Mouse (Mus musculus) intestine, embryonic 14.5 days (tissue): ENCODE data around the gene Naaladl2. TPM values are rescaled to one million over a fixed set of nuclear protein-coding genes. Genes with fewer than 3 reads are reported as not detected.

Experiments used
- ATAC-seq: fragments of 200-750 bp; cut with Nextera tagmentation; replicated peaks from 2 replicates; pipeline ENCODE4 v1.8.0; 2017; ENCODE audit warnings: low read depth, moderate number of reproducible peaks, moderate TSS enrichment, moderate library complexity; ENCODE audit not compliant: low FRiP score, low TSS enrichment
- DNase-seq: peaks from one replicate; pipeline ENCODE4 v3.0.0-alpha.2; 2018; ENCODE audit warnings: low spot score
- H3K27ac ChIP-seq: fragments of 300-500 bp; sonication (generic); 2 replicates; pipeline ENCODE4 v1.5.1; 2014; ENCODE audit warnings: low read depth, mild to moderate bottlenecking, control low read depth
- H3K27me3 ChIP-seq: fragments of 300-500 bp; sonication (generic); replicated peaks from 2 replicates; pipeline ENCODE4 v1.6.1; 2014; ENCODE audit warnings: low read length, control low read depth; ENCODE audit not compliant: control insufficient read depth, insufficient read depth
- H3K36me3 ChIP-seq: fragments of 300-500 bp; sonication (generic); 2 replicates; pipeline ENCODE4 v1.6.1; 2014; ENCODE audit warnings: low read length, control low read depth; ENCODE audit not compliant: control insufficient read depth, insufficient read depth
- H3K4me1 ChIP-seq: fragments of 300-500 bp; sonication (generic); replicated peaks from 2 replicates; pipeline ENCODE4 v1.6.1; 2014; ENCODE audit warnings: low read length, control low read depth, mixed read lengths; ENCODE audit not compliant: control insufficient read depth, insufficient read depth
- H3K4me2 ChIP-seq: fragments of 300-500 bp; sonication (generic); 2 replicates; pipeline ENCODE4 v1.6.1; 2014; ENCODE audit warnings: low read length
- H3K4me3 ChIP-seq: fragments of 300-500 bp; sonication (generic); 2 replicates; pipeline ENCODE4 v1.5.1; 2014; ENCODE audit warnings: low read depth, low read length, control low read depth, mixed read lengths
- H3K9ac ChIP-seq: fragments of 300-500 bp; sonication (generic); 2 replicates; pipeline ENCODE4 v1.6.1; 2014; ENCODE audit warnings: mild to moderate bottlenecking, low read length
- H3K9me3 ChIP-seq: fragments of 300-500 bp; sonication (generic); 2 replicates; pipeline ENCODE4 v1.6.1; 2016; ENCODE audit warnings: low read length, control low read depth; ENCODE audit not compliant: control insufficient read depth
- WGBS: fragments of 180-500 bp; shearing (Covaris S2); extraction: QIAGEN DNeasy Blood & Tissue Kit; methylation state at CpG from one replicate; pipeline ENCODE4 v1.1.7; 2014; 5-methylcytosine and 5-hydroxymethylcytosine counted together
- polyA plus RNA-seq: library from polyadenylated mRNA; unstranded; fragments of >200 nt; fragmentation: Nextera tagmentation; extraction: Ambion mirVana; gene quantifications from 2 replicates; pipeline ENCODE4 v1.2.1, GENCODE M21; 2014

Gene Naaladl2
- polyA plus RNA-seq, 1 experiment from 2014 or later: 2.5 TPM

DNA sequence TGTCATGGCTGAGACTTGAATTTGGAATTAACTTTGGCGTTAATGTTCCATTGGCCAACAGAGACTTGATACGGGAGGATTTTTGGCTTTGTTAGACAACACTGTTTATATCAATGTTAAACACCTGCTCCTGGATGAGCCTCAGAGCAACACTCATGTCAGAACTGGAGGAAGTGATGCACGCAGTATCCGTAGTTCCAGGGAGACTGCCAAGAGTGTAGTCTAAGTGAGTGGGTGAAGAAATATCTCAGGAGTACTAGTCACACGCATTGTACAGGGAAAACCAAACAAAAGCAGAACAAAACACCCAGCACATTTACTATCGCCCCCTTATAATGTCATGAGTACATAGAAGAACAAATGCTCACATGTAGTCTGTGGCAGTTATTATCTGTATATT, 703.4 kb downstream of the Naaladl2 start:
- H3K27ac ChIP-seq: no peak overlapping the region
- DNase-seq (no peak), ATAC-seq (no peak)
- H3K36me3 ChIP-seq: no peaks in the 10 kb centered on the region
- no peaks in the 10 kb centered on the region for H3K9me3 ChIP-seq
- 74% methylated on average over 6 of the region's 6 CpGs for WGBS
- no peak overlapping the region for H3K4me2 ChIP-seq
- no peak overlapping the region for H3K9ac ChIP-seq
- H3K4me3 ChIP-seq: no peak overlapping the region
- H3K27me3 ChIP-seq: no peaks in the 10 kb centered on the region
- no peaks in the 10 kb centered on the region for H3K4me1 ChIP-seq

DNA sequence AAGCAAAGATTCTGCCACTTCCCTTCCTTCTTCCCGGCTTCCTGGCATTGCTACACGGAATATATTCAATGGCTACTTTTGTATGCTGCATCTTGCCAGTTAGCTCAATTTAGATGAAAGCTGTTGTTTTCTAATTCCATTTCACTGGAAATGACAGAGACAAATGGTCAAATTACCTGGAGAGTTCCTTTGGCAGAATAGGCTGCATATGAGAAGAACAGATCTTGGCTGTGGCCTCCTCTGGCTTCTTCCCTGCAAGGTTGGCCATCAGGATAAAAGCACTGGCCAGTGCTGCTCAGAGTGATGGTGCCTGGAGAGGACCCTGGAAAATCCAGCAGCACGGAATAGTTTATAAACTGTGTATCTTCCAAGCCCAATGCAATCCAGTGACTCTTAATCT, 711.3 kb downstream of the Naaladl2 start:
- Histone ChIP-seq H3K27ac (no peak overlapping the region), H3K36me3 (no peaks in the 10 kb centered on the region), H3K4me3 (no peak overlapping the region), H3K4me2 (no peak overlapping the region), H3K27me3 (no peaks in the 10 kb centered on the region), H3K9ac (no peak overlapping the region), H3K4me1 (no peaks in the 10 kb centered on the region), H3K9me3 (no peaks in the 10 kb centered on the region)
- ATAC-seq: no peak
- 79% methylated on average over 3 of the region's 3 CpGs for WGBS
- DNase-seq: no peak

- DNase-seq: no peak
- Histone ChIP-seq H3K4me3 (no peak overlapping the region), H3K4me1 (no peaks in the 10 kb centered on the region), H3K27ac (no peak overlapping the region), H3K9me3 (no peaks in the 10 kb centered on the region), H3K4me2 (no peak overlapping the region), H3K9ac (no peak overlapping the region), H3K27me3 (no peaks in the 10 kb centered on the region), H3K36me3 (no peaks in the 10 kb centered on the region)
- no peak for ATAC-seq
Observed at GRCm38 (mm10) chr3:24391737-24392136, 752.3 kb downstream of the Naaladl2 start.

GRCm38 (mm10) chr3:24391311-24391710, 752.8 kb downstream of the Naaladl2 start:
- WGBS: 62% methylated on average over 1 of the region's 1 CpGs
- H3K9ac ChIP-seq: no peak overlapping the region
- H3K9me3 ChIP-seq: no peaks in the 10 kb centered on the region
- ATAC-seq (no peak), DNase-seq (no peak)
- no peaks in the 10 kb centered on the region for H3K4me1 ChIP-seq
- H3K27me3 ChIP-seq: no peaks in the 10 kb centered on the region
- no peak overlapping the region for H3K4me2 ChIP-seq
- no peak overlapping the region for H3K4me3 ChIP-seq
- no peaks in the 10 kb centered on the region for H3K36me3 ChIP-seq
- no peak overlapping the region for H3K27ac ChIP-seq

DNA sequence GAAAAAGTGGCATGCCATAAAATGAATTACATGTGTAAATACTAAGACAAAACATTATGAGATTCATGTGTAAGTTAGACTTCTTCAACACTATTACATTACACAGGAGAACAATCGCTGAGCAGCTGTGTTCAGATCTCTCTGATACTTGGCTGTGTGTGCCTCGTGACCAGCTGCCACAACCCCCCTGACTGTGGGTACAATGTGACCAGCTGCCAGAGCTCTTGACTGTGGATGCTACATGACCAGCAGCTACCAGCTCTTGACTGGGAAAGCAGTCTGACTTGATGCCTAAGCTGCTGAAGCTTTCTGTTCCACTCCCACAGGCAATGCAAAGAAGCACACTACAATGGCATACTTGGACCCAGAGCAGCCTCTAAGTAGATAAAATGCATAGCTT, 789.1 kb downstream of the Naaladl2 start:
- Histone ChIP-seq H3K4me3 (no peak overlapping the region), H3K9ac (no peak overlapping the region), H3K4me2 (no peak overlapping the region), H3K27ac (no peak overlapping the region), H3K9me3 (no peaks in the 10 kb centered on the region), H3K4me1 (no peaks in the 10 kb centered on the region), H3K36me3 (no peaks in the 10 kb centered on the region), H3K27me3 (no peaks in the 10 kb centered on the region)
- WGBS: 71% methylated on average over 2 of the region's 2 CpGs
- ATAC-seq (no peak), DNase-seq (no peak)

DNA sequence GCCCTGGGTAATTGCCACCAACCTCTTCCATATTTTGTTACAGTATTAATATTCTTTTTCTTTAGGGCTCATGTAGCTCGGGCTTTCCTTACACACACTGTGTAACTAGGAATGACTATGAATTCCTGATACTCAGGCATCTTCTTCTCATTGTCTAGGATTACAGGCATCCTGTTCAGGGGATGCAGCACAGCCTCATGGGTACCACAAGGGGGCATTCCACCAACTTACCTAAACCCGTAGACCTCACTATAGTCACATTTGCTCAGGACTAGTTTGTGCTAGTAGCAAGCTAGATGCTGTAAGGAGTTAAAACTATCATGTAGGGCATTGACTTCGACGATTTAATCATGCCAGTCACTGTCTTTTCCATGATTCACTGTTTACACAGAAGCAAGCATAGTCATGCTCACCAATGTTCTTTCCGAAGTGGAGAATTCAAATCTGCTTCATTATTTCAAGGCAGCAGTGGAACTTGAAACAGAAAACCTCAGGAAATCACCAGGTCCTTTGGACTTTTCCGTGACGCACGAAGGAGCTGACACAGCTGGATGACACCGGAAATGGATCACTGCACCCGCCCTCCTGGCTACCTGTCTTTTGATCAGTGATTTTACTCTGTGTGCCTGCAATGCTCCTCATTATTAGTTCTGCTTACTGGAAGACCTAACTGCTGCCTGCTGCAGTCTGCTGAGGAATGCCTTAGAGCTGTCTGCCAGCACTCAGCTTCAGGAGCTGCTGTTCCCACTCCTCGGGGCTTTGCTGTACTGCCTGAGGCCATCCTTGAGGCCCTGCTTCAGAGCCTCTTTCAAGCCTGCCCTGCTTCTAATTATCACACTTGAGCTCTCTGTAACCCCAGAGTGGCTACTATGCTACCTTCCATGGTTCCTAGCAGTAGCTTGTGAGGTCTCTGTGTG, 822.3 kb downstream of the Naaladl2 start:
- ATAC-seq: no peak
- H3K27me3 ChIP-seq: no peaks in the 10 kb centered on the region
- H3K27ac ChIP-seq: no peak overlapping the region
- no peaks in the 10 kb centered on the region for H3K36me3 ChIP-seq
- 0 out of 2 replicates have a peak, but pooled peaks cover 3% of the 10 kb centered on the region for H3K4me1 ChIP-seq
- no peak for DNase-seq
- no peak overlapping the region for H3K4me2 ChIP-seq
- 81% methylated on average over 11 of the region's 11 CpGs for WGBS
- H3K9ac ChIP-seq: no peak overlapping the region
- no peak overlapping the region for H3K4me3 ChIP-seq
- H3K9me3 ChIP-seq: no peaks in the 10 kb centered on the region

- Histone ChIP-seq H3K9ac (no peak overlapping the region), H3K27me3 (no peaks in the 10 kb centered on the region), H3K9me3 (no peaks in the 10 kb centered on the region), H3K4me3 (no peak overlapping the region), H3K4me1 (no peaks in the 10 kb centered on the region), H3K27ac (no peak overlapping the region), H3K36me3 (no peaks in the 10 kb centered on the region), H3K4me2 (no peak overlapping the region)
- WGBS: 58% methylated on average over 4 of the region's 4 CpGs
- DNase-seq (no peak), ATAC-seq (no peak)
Observed at GRCm38 (mm10) chr3:24314658-24315297, 829.3 kb downstream of the Naaladl2 start.

DNA sequence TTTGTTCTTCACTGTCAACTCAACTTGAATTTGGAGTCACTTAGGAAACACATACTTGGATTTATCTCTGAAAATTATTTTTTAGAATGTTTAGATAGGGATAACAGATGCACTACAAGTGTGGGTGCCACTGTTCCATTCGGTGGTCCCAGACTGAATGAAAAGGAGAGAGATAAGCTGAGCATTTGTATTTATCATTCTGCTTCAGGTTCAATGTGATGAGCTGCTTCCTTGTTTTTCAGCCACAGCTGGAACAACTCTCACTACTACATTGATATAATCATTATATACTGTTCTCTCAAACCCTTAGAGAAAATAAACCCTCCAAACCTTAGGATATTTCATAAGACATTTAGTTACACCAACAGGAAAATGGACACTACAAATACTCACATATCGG, 918.6 kb downstream of the Naaladl2 start:
- Histone ChIP-seq H3K27ac (no peak overlapping the region), H3K4me1 (no peaks in the 10 kb centered on the region), H3K4me2 (no peak overlapping the region), H3K27me3 (no peaks in the 10 kb centered on the region), H3K4me3 (no peak overlapping the region), H3K9me3 (no peaks in the 10 kb centered on the region), H3K9ac (no peak overlapping the region), H3K36me3 (no peaks in the 10 kb centered on the region)
- ATAC-seq: no peak
- no peak for DNase-seq
- 87% methylated on average over 2 of the region's 2 CpGs for WGBS

DNA sequence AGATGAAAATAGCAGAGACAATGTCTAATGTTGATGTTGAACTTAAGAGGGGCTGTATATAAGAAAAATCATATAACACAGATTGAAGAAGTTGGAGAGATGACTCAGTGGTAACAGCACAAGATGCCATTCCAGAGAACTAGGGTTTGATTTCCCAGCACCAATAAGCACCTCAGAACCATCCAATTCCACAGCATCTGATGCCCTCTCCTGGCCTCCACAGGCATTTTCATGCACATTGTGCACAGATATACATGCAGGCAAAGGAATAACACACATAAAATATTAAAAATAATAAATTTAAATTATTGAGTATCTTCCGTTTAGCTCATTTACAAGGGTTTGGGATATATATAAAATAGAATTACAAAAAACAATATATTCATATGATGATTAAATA, 926.6 kb downstream of the Naaladl2 start:
- H3K4me2 ChIP-seq: no peak overlapping the region
- H3K36me3 ChIP-seq: no peaks in the 10 kb centered on the region
- DNase-seq (no peak), ATAC-seq (no peak)
- no peaks in the 10 kb centered on the region for H3K4me1 ChIP-seq
- H3K9me3 ChIP-seq: no peaks in the 10 kb centered on the region
- no peak overlapping the region for H3K9ac ChIP-seq
- no peak overlapping the region for H3K27ac ChIP-seq
- no peaks in the 10 kb centered on the region for H3K27me3 ChIP-seq
- H3K4me3 ChIP-seq: no peak overlapping the region
- WGBS: 84% methylated on average over 1 of the region's 1 CpGs
